Mouse (Mus musculus): ENCODE measurements at regions not wholly inside any gene's neighbourhood (a gene's known extent, or its start where the extent isn't known, plus 50 kb on each side); places are given as distances from the start of the nearest gene placed in this dataset.

DNA sequence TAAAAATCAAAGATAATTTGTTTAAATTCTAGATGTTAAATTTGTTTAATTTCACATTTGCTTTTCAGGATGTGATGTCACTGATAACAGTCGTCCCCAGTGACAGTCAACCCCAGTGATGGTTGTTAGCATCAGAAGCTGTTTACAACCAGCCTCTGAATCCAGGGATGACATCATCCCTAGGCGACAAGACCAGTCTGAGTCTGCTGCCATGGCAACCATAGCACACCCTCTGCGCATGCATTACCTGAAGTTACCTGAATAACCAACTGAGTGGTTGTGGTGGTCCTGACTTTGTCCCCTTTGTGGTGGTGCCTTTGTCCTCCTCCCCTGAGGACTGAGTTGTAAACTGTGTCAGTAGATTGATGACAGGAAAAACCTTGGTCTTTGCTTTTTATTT is 92.0 kb upstream of the Zfp644 start:
- ATAC-seq (ENCODE audit: low FRiP score, low TSS enrichment) (peak; percentile 67; the same call in 1 of the 2 replicates), DNase-seq (peak; percentile 79)
- Histone ChIP-seq H3K27ac (replicated peaks; ENCODE audit: low read depth, low read length) (no peak overlapping the region), H3K27me3 (ENCODE audit: control insufficient read depth, insufficient read depth, low read length) (no peaks in the 10 kb centered on the region), H3K4me2 (ENCODE audit: low read length) (no peak overlapping the region), H3K9ac (replicated peaks; ENCODE audit: low read length) (no peak overlapping the region), H3K4me3 (replicated peaks; ENCODE audit: low read depth, low read length) (no peak overlapping the region), H3K4me1 (ENCODE audit: control insufficient read depth, insufficient read depth, low read length) (peaks cover 3% of the 10 kb centered on the region; the same call in 1 of the 2 replicates), H3K36me3 (ENCODE audit: control insufficient read depth, insufficient read depth, low read length) (no peaks in the 10 kb centered on the region), H3K9me3 (ENCODE audit: control insufficient read depth, low read length) (no peaks in the 10 kb centered on the region)
- WGBS, result 47% methylated on average over 3 of the region's 3 CpGs

GRCm38 (mm10) chr5:106785065-106785464 is 88.0 kb upstream of the Zfp644 start:
- ATAC-seq (ENCODE audit: low FRiP score, low TSS enrichment), result no peak

GRCm38 (mm10) chr5:106783864-106784609 is 87.0 kb upstream of the Zfp644 start:
- Histone ChIP-seq H3K9ac (replicated peaks; ENCODE audit: low read length) (no peak overlapping the region), H3K9me3 (ENCODE audit: control insufficient read depth, low read length) (no peaks in the 10 kb centered on the region), H3K4me1 (ENCODE audit: control insufficient read depth, insufficient read depth, low read length) (peaks cover 7% of the 10 kb centered on the region; the same call in 1 of the 2 replicates), H3K36me3 (ENCODE audit: control insufficient read depth, insufficient read depth, low read length) (no peaks in the 10 kb centered on the region), H3K4me3 (replicated peaks; ENCODE audit: low read depth, low read length) (no peak overlapping the region), H3K27ac (replicated peaks; ENCODE audit: low read depth, low read length) (no peak overlapping the region), H3K4me2 (ENCODE audit: low read length) (peak overlapping the region; percentile 45), H3K27me3 (ENCODE audit: control insufficient read depth, insufficient read depth, low read length) (no peaks in the 10 kb centered on the region)
- 22% methylated on average over 11 of the region's 11 CpGs for WGBS
- ATAC-seq (ENCODE audit: low FRiP score, low TSS enrichment) (no peak), DNase-seq (peak; percentile 50)

More at GRCm38 (mm10) chr5:106785065-106785464, 88.0 kb upstream of the Zfp644 start:
- Histone ChIP-seq H3K4me2 (ENCODE audit: low read length) (no peak overlapping the region), H3K9me3 (ENCODE audit: control insufficient read depth, low read length) (no peaks in the 10 kb centered on the region), H3K27ac (replicated peaks; ENCODE audit: low read depth, low read length) (no peak overlapping the region), H3K9ac (replicated peaks; ENCODE audit: low read length) (no peak overlapping the region), H3K27me3 (ENCODE audit: control insufficient read depth, insufficient read depth, low read length) (no peaks in the 10 kb centered on the region), H3K4me1 (ENCODE audit: control insufficient read depth, insufficient read depth, low read length) (peaks cover 7% of the 10 kb centered on the region; the same call in 1 of the 2 replicates), H3K4me3 (replicated peaks; ENCODE audit: low read depth, low read length) (no peak overlapping the region), H3K36me3 (ENCODE audit: control insufficient read depth, insufficient read depth, low read length) (no peaks in the 10 kb centered on the region)
- DNase-seq, result no peak
- 81% methylated on average over 2 of the region's 2 CpGs for WGBS

GRCm38 (mm10) chr5:106780749-106781148 is 83.7 kb upstream of the Zfp644 start:
- H3K9me3 ChIP-seq (ENCODE audit: control insufficient read depth, low read length), result no peaks in the 10 kb centered on the region

DNA sequence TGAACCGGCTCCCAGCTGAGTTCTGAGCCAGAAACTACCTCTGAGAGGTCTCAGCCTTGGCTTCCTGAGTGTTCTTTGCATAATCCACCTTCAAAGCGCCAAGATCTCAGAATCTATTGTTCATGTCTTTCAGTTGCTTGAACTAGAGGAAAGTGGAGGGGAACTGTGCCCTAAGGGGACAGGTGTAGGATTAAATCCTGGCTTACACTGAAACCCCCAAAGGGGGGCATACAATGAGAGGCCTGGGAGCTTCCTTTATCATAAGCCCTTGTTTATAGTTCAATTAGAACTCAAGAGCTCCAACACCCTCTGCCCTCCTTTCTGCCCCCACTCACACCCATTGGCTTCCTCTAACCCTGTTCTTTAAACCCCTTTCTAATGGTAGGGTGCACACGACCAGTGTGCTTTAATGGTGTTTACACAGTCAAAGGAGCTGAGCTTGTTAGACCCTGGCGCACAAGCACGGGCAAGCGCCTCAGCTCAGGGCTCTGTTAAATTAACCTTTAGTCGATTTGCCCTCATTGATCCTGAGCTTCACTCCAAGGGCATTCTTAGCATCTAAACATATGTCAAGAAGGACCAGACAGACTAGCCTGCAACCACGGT is 81.2 kb upstream of the Zfp644 start:
- 23% methylated on average over 8 of the region's 8 CpGs for WGBS
- H3K36me3 ChIP-seq (ENCODE audit: control insufficient read depth, insufficient read depth, low read length), result no peaks in the 10 kb centered on the region
- H3K9me3 ChIP-seq (ENCODE audit: control insufficient read depth, low read length), result no peaks in the 10 kb centered on the region
- no peak for ATAC-seq (ENCODE audit: low FRiP score, low TSS enrichment)
- peaks cover 5% of the 10 kb centered on the region for H3K4me1 ChIP-seq (ENCODE audit: control insufficient read depth, insufficient read depth, low read length)
- no peak overlapping the region for H3K27ac ChIP-seq (replicated peaks; ENCODE audit: low read depth, low read length)
- no peak overlapping the region for H3K4me2 ChIP-seq (ENCODE audit: low read length)
- H3K9ac ChIP-seq (replicated peaks; ENCODE audit: low read length), result no peak overlapping the region
- no peaks in the 10 kb centered on the region for H3K27me3 ChIP-seq (ENCODE audit: control insufficient read depth, insufficient read depth, low read length)
- H3K4me3 ChIP-seq (replicated peaks; ENCODE audit: low read depth, low read length), result no peak overlapping the region
- DNase-seq, result peak; percentile 31

More at GRCm38 (mm10) chr5:106780749-106781148, 83.7 kb upstream of the Zfp644 start:
- Histone ChIP-seq H3K36me3 (ENCODE audit: control insufficient read depth, insufficient read depth, low read length) (no peaks in the 10 kb centered on the region), H3K9ac (replicated peaks; ENCODE audit: low read length) (no peak overlapping the region), H3K27me3 (ENCODE audit: control insufficient read depth, insufficient read depth, low read length) (no peaks in the 10 kb centered on the region), H3K4me2 (ENCODE audit: low read length) (no peak overlapping the region), H3K27ac (replicated peaks; ENCODE audit: low read depth, low read length) (no peak overlapping the region), H3K4me3 (replicated peaks; ENCODE audit: low read depth, low read length) (no peak overlapping the region), H3K4me1 (ENCODE audit: control insufficient read depth, insufficient read depth, low read length) (peaks cover 10% of the 10 kb centered on the region; the same call in 1 of the 2 replicates)
- DNase-seq (no peak), ATAC-seq (ENCODE audit: low FRiP score, low TSS enrichment) (no peak)
- 93% methylated on average over 10 of the region's 10 CpGs for WGBS

- 40% methylated on average over 5 of the region's 5 CpGs for WGBS
- H3K4me1 ChIP-seq (ENCODE audit: control insufficient read depth, insufficient read depth, low read length), result peaks cover 9% of the 10 kb centered on the region
- no peak for DNase-seq
Observed at GRCm38 (mm10) chr5:106775010-106775693, 78.1 kb upstream of the Zfp644 start.

DNA sequence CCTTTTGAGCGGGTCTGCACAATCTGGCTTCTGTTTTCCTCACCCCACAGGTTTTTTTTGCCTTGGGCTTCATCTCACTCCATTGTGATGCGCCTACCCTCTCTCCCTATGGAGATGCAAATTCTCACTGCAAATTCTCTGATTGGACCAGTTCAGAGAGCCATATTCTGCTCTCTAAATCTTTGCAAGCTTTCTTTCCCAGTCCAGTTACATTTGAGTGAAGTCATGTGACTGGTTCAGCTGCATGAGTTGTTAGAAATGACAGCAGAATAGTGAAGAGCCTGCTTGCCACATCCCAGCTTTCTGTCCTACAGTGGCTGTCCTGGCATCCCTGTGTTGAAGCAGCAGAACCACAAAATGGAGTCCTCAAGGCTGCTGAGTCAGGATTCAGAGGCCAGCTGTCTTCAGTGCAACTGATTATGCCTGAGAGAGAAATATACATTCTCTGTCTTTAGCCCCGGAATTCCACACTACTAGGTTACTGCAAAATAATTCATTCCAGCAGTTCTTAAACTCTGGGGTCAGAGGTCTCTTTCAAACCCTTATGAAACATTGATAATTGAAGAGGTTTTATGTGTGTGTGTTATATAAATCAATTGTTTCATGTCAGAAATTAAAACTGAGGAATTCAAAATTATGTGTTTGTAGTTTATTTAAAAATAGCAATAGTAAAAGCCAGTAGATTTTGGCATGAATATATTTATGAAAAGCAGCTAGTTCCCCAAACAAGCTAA is 76.3 kb upstream of the Zfp644 start:
- ATAC-seq (ENCODE audit: low FRiP score, low TSS enrichment) (peak; percentile 50; the same call in 1 of the 2 replicates), DNase-seq (peak; percentile 57)
- Histone ChIP-seq H3K9ac (replicated peaks; ENCODE audit: low read length) (no peak overlapping the region), H3K4me1 (ENCODE audit: control insufficient read depth, insufficient read depth, low read length) (peaks cover 9% of the 10 kb centered on the region), H3K4me2 (ENCODE audit: low read length) (no peak overlapping the region), H3K9me3 (ENCODE audit: control insufficient read depth, low read length) (no peaks in the 10 kb centered on the region), H3K27me3 (ENCODE audit: control insufficient read depth, insufficient read depth, low read length) (no peaks in the 10 kb centered on the region), H3K36me3 (ENCODE audit: control insufficient read depth, insufficient read depth, low read length) (no peaks in the 10 kb centered on the region), H3K4me3 (replicated peaks; ENCODE audit: low read depth, low read length) (no peak overlapping the region), H3K27ac (replicated peaks; ENCODE audit: low read depth, low read length) (peak overlapping the region; percentile 49)
- 20% methylated on average over 3 of the region's 3 CpGs for WGBS

More at GRCm38 (mm10) chr5:106775010-106775693, 78.1 kb upstream of the Zfp644 start:
- H3K9ac ChIP-seq (replicated peaks; ENCODE audit: low read length), result no peak overlapping the region
- no peaks in the 10 kb centered on the region for H3K9me3 ChIP-seq (ENCODE audit: control insufficient read depth, low read length)
- H3K27ac ChIP-seq (replicated peaks; ENCODE audit: low read depth, low read length), result no peak overlapping the region
- no peak overlapping the region for H3K4me3 ChIP-seq (replicated peaks; ENCODE audit: low read depth, low read length)
- H3K4me2 ChIP-seq (ENCODE audit: low read length), result no peak overlapping the region
- no peaks in the 10 kb centered on the region for H3K36me3 ChIP-seq (ENCODE audit: control insufficient read depth, insufficient read depth, low read length)
- no peaks in the 10 kb centered on the region for H3K27me3 ChIP-seq (ENCODE audit: control insufficient read depth, insufficient read depth, low read length)
- no peak for ATAC-seq (ENCODE audit: low FRiP score, low TSS enrichment)

DNA sequence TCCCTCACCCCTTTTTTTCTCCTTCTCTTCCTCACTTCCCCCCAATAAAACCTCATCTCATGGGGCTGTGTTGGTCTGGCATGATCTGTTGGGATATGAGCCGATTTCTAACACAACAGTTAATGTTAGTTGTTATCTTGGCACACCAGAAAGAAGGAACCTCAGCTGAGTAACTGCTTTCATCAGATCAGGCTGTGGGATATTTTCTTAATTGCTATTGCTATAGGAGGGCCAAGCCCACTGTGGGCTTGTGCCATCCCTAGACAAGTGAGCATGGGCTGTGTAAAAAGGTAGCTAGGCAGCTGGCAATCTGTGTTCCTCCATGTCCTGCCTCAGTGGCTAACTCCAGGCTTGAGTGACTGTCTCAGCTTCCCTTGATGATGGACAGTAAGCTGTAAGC is 73.9 kb upstream of the Zfp644 start:
- DNase-seq (no peak), ATAC-seq (ENCODE audit: low FRiP score, low TSS enrichment) (no peak)
- no peak overlapping the region for H3K27ac ChIP-seq (replicated peaks; ENCODE audit: low read depth, low read length)

More for the DNA sequence above, 73.9 kb upstream of the Zfp644 start:
- Histone ChIP-seq H3K9ac (replicated peaks; ENCODE audit: low read length) (no peak overlapping the region), H3K36me3 (ENCODE audit: control insufficient read depth, insufficient read depth, low read length) (no peaks in the 10 kb centered on the region), H3K27me3 (ENCODE audit: control insufficient read depth, insufficient read depth, low read length) (no peaks in the 10 kb centered on the region), H3K9me3 (ENCODE audit: control insufficient read depth, low read length) (no peaks in the 10 kb centered on the region), H3K4me3 (replicated peaks; ENCODE audit: low read depth, low read length) (no peak overlapping the region), H3K4me2 (ENCODE audit: low read length) (no peak overlapping the region), H3K4me1 (ENCODE audit: control insufficient read depth, insufficient read depth, low read length) (peaks cover 6% of the 10 kb centered on the region)
- 82% methylated on average over 1 of the region's 1 CpGs for WGBS

All from midbrain, embryonic 14.5 days (tissue).